In the genomic region with DNA sequence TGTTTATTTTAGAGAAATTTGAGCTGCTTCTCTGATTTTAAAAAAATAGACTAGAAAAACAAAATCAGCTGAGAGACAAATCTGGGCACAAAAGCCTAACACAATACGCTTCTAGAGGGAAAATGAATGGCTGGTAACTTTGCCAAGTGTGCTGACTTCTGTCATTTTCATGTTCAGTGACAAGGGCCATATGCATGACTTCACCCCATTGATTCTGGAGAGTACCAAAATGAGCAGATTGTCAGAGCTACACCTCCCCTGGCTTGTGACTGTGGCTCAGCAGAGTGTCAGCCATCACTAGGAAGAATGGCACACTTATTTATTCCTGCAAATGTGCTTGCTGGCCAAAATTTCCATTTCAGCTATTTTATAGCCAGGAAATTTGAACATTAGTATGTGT, we compare ENCODE assay signal across 12 mouse cellular contexts.
DNase-seq lines count a peak whose midpoint lies in the region; ATAC-seq lines count a peak whose summit lies in the region.
"Had no signal": no experiment of that assay in that cellular context is flagged by ENCODE, and none has a peak within 500 bp of the region (broad histone marks: within the 10 kb centered on the region; RNA-seq: fewer than 3 reads in every experiment).

No protein-coding gene starts in this region.

- no peak for ATAC-seq in monocyte, adult 5-6 weeks (replicated peaks; ENCODE audit: insufficient number of reproducible peaks, low FRiP score, low TSS enrichment, poor library complexity, severe bottlenecking)
- ATAC-seq: intestine, embryonic 15.5 days; Patski had no signal

- DNase-seq in right cerebral cortex, adult 18-20 months, result peak; percentile 2
- no peak for DNase-seq in right cerebral cortex, postnatal 36 days (ENCODE audit: low spot score in 2 of 2)
- DNase-seq in cerebellum, adult 9-10 months, result peak; percentile 57
- DNase-seq in layer of hippocampus, adult 8-10 months (ENCODE audit: low spot score in 2 of 2), result peak; percentile 20 to 24
- DNase-seq in urinary bladder, postnatal 14 days (ENCODE audit: low spot score), result no peak
- DNase-seq in ovary, postnatal 36 days (ENCODE audit: low spot score), result no peak
- DNase-seq: heart, adult 11 months; kidney, postnatal 25 days; thymus, postnatal 25 days had no signal

Comparison
In these comparisons a context has a peak if more than half of its experiments do, and no peak if none do; other contexts are left out.
1. DNase-seq: peak in right cerebral cortex, adult 18-20 months (single experiment), cerebellum, adult 9-10 months (single experiment) and layer of hippocampus, adult 8-10 months (2 of 2); none in right cerebral cortex, postnatal 36 days (0 of 2), urinary bladder, postnatal 14 days (single experiment) and ovary, postnatal 36 days (single experiment).